Mouse (Mus musculus) bone marrow, adult 2 months (tissue): ENCODE results near the gene Dtnbp1. TPM values are rescaled to one million over a fixed set of nuclear protein-coding genes. Genes with fewer than 3 reads are reported as not detected.

ENCODE experiments used
- H3K27ac ChIP-seq: fragments of 200-500 bp; 2 replicates; pipeline ENCODE4 v1.5.1; 2012; ENCODE audit warnings: low read depth, mild to moderate bottlenecking, control low read depth, inconsistent platforms, low read length; ENCODE audit not compliant: control insufficient read depth, poor library complexity, insufficient read depth
- H3K4me1 ChIP-seq: fragments of 200-500 bp; 2 replicates; pipeline ENCODE4 v1.6.1; 2011; ENCODE audit warnings: low read length; ENCODE audit not compliant: control insufficient read depth, insufficient read depth
- H3K4me3 ChIP-seq: fragments of 200-500 bp; replicated peaks from 2 replicates; pipeline ENCODE3; 2011; ENCODE audit warnings: mild to moderate bottlenecking, low read depth, low read length, control low read depth; ENCODE audit not compliant: control insufficient read depth
- CTCF ChIP-seq: fragments of 200-500 bp; IDR thresholded peaks from 2 replicates; pipeline ENCODE4 v1.5.1; 2011; ENCODE audit warnings: low read length, control low read depth; ENCODE audit not compliant: control insufficient read depth, insufficient read depth
- POLR2A ChIP-seq: fragments of 200-500 bp; IDR thresholded peaks from 2 replicates; pipeline ENCODE4 v1.6.1; 2011; ENCODE audit warnings: low read depth, mild to moderate bottlenecking, control low read depth, low read length, borderline replicate concordance; ENCODE audit not compliant: control insufficient read depth
- WGBS: fragments of 180-500 bp; shearing (Covaris S2); methylation state at CpG from one replicate; pipeline ENCODE4 v1.1.7; 2018; 5-methylcytosine and 5-hydroxymethylcytosine counted together
- polyA plus RNA-seq: library from polyadenylated mRNA; stranded (reverse); fragments of >200 nt; gene quantifications from 2 replicates; pipeline ENCODE4 v1.2.4, GENCODE M21; 2011; ENCODE audit warnings: low replicate concordance; ENCODE audit not compliant: missing spikeins, insufficient read depth, insufficient read length

Gene Dtnbp1
- polyA plus RNA-seq, 1 experiment: 27.6 TPM

- WGBS: 8% methylated on average over 7 of the region's 7 CpGs
- TF ChIP-seq POLR2A (no peak; the same call in 1 of the 2 replicates), CTCF (no peak)
- H3K4me1 ChIP-seq: no peaks in the 10 kb centered on the region; the same call in 1 of the 2 replicates
- H3K4me3 ChIP-seq: peak overlapping the region; percentile 53
- H3K27ac ChIP-seq: peak overlapping the region; percentile 35
These were observed 19.1 kb downstream of the Dtnbp1 start for GRCm38 (mm10) chr13:44982799-44983198.

GRCm38 (mm10) chr13:44979433-44979832 is 22.5 kb downstream of the Dtnbp1 start:
- Histone ChIP-seq H3K4me3 (no peak overlapping the region), H3K4me1 (no peaks in the 10 kb centered on the region; the same call in 1 of the 2 replicates), H3K27ac (no peak overlapping the region)
- 84% methylated on average over 7 of the region's 7 CpGs for WGBS
- TF ChIP-seq POLR2A (no peak), CTCF (no peak)

GRCm38 (mm10) chr13:44977483-44978141 is 24.3 kb downstream of the Dtnbp1 start:
- 64% methylated on average over 2 of the region's 2 CpGs for WGBS
- H3K27ac ChIP-seq: no peak overlapping the region
- H3K4me3 ChIP-seq: no peak overlapping the region
- H3K4me1 ChIP-seq: no peaks in the 10 kb centered on the region; the same call in 1 of the 2 replicates
- no peak for TF ChIP-seq POLR2A
- no peak for TF ChIP-seq CTCF

GRCm38 (mm10) chr13:44977059-44977458 is 24.9 kb downstream of the Dtnbp1 start:
- Histone ChIP-seq H3K4me3 (no peak overlapping the region), H3K27ac (no peak overlapping the region), H3K4me1 (no peaks in the 10 kb centered on the region; the same call in 1 of the 2 replicates)
- TF ChIP-seq POLR2A (no peak), CTCF (no peak)
- 85% methylated on average over 2 of the region's 2 CpGs for WGBS

- TF ChIP-seq CTCF (no peak), POLR2A (no peak)
- WGBS: 91% methylated on average over 5 of the region's 5 CpGs
These were observed 41.2 kb downstream of the Dtnbp1 start for GRCm38 (mm10) chr13:44960542-44961291.

GRCm38 (mm10) chr13:44957049-44957448 is 44.9 kb downstream of the Dtnbp1 start:
- Histone ChIP-seq H3K27ac (no peak overlapping the region), H3K4me1 (no peaks in the 10 kb centered on the region), H3K4me3 (no peak overlapping the region)
- 86% methylated on average over 8 of the region's 8 CpGs for WGBS
- TF ChIP-seq CTCF (no peak), POLR2A (no peak)

More at GRCm38 (mm10) chr13:44960542-44961291, 41.2 kb downstream of the Dtnbp1 start:
- Histone ChIP-seq H3K4me1 (no peaks in the 10 kb centered on the region), H3K27ac (no peak overlapping the region), H3K4me3 (no peak overlapping the region)

GRCm38 (mm10) chr13:44955781-44956180 is 46.2 kb downstream of the Dtnbp1 start:
- TF ChIP-seq POLR2A: no peak
- TF ChIP-seq CTCF: no peak

GRCm38 (mm10) chr13:44954232-44954568 is 47.7 kb downstream of the Dtnbp1 start:
- WGBS: 82% methylated on average over 1 of the region's 1 CpGs
- Histone ChIP-seq H3K27ac (no peak overlapping the region), H3K4me1 (no peaks in the 10 kb centered on the region)

More at GRCm38 (mm10) chr13:44955781-44956180, 46.2 kb downstream of the Dtnbp1 start:
- Histone ChIP-seq H3K4me3 (no peak overlapping the region), H3K4me1 (no peaks in the 10 kb centered on the region), H3K27ac (no peak overlapping the region)
- 84% methylated on average over 6 of the region's 6 CpGs for WGBS

More at GRCm38 (mm10) chr13:44954232-44954568, 47.7 kb downstream of the Dtnbp1 start:
- H3K4me3 ChIP-seq: no peak overlapping the region
- TF ChIP-seq POLR2A (no peak), CTCF (no peak)
